In genomic region chr7:115319504-115319903, GRCm38 (mm10) we compare ENCODE assay signal across 24 mouse cellular contexts.
A peak's percentile ranks its signal among the peaks of the same experiment; 100 is the strongest.
DNase-seq lines count a peak whose midpoint lies in the region; ATAC-seq lines count a peak whose summit lies in the region.
"Had no signal": no experiment of that assay in that cellular context is flagged by ENCODE, and none has a peak within 500 bp of the region (broad histone marks: within the 10 kb centered on the region; RNA-seq: fewer than 3 reads in every experiment).

No protein-coding gene starts in this region.

- no peak overlapping the region for H3K9ac ChIP-seq in hindbrain, embryonic 16.5 days (ENCODE audit: low read depth, low read length)
- H3K9ac ChIP-seq in hindbrain, embryonic 12.5 days: no peak overlapping the region
- H3K9ac ChIP-seq in midbrain, embryonic 13.5 days (replicated peaks): no peak overlapping the region
- no peak overlapping the region for H3K9ac ChIP-seq in midbrain, embryonic 11.5 days (ENCODE audit: low read length)
- no peak overlapping the region for H3K9ac ChIP-seq in midbrain, embryonic 15.5 days
- no peak overlapping the region for H3K9ac ChIP-seq in midbrain, embryonic 16.5 days (ENCODE audit: low read depth, low read length)
- H3K9ac ChIP-seq: embryonic facial prominence, embryonic 13.5 days; embryonic facial prominence, embryonic 15.5 days; forebrain, embryonic 12.5 days had no signal

- H3K27me3 ChIP-seq in hindbrain, embryonic 16.5 days (replicated peaks; ENCODE audit: control insufficient read depth, insufficient read depth, low read length): no peaks in the 10 kb centered on the region
- H3K27me3 ChIP-seq in hindbrain, embryonic 12.5 days: no peaks in the 10 kb centered on the region
- H3K27me3 ChIP-seq in midbrain, embryonic 13.5 days: no peaks in the 10 kb centered on the region
- H3K27me3 ChIP-seq in midbrain, embryonic 11.5 days (ENCODE audit: control insufficient read depth, insufficient read depth, low read length): no peaks in the 10 kb centered on the region
- no peaks in the 10 kb centered on the region for H3K27me3 ChIP-seq in midbrain, embryonic 15.5 days (replicated peaks)
- no peaks in the 10 kb centered on the region for H3K27me3 ChIP-seq in midbrain, embryonic 10.5 days (ENCODE audit: low read depth, poor library complexity, severe bottlenecking)
- no peaks in the 10 kb centered on the region for H3K27me3 ChIP-seq in midbrain, embryonic 16.5 days (ENCODE audit: control insufficient read depth, insufficient read depth, low read depth, low read length)

- WGBS in hindbrain, embryonic 16.5 days: 71% methylated on average over 4 of the region's 4 CpGs
- WGBS in hindbrain, embryonic 12.5 days: 76% methylated on average over 4 of the region's 4 CpGs
- 66% methylated on average over 4 of the region's 4 CpGs for WGBS in midbrain, embryonic 13.5 days
- 79% methylated on average over 4 of the region's 4 CpGs for WGBS in midbrain, embryonic 11.5 days
- 56% methylated on average over 4 of the region's 4 CpGs for WGBS in midbrain, embryonic 15.5 days
- WGBS in midbrain, embryonic 10.5 days: 70% methylated on average over 4 of the region's 4 CpGs
- WGBS in midbrain, embryonic 16.5 days: 60% methylated on average over 4 of the region's 4 CpGs

- no peak overlapping the region for H3K4me2 ChIP-seq in hindbrain, embryonic 16.5 days (ENCODE audit: low read length)
- no peak overlapping the region for H3K4me2 ChIP-seq in hindbrain, embryonic 12.5 days (replicated peaks)
- no peak overlapping the region for H3K4me2 ChIP-seq in midbrain, embryonic 13.5 days (replicated peaks)
- no peak overlapping the region for H3K4me2 ChIP-seq in midbrain, embryonic 11.5 days
- no peak overlapping the region for H3K4me2 ChIP-seq in midbrain, embryonic 15.5 days
- no peak overlapping the region for H3K4me2 ChIP-seq in midbrain, embryonic 16.5 days (ENCODE audit: low read length)
- H3K4me2 ChIP-seq: embryonic facial prominence, embryonic 13.5 days; embryonic facial prominence, embryonic 15.5 days; forebrain, embryonic 12.5 days had no signal

- no peaks in the 10 kb centered on the region for H3K36me3 ChIP-seq in hindbrain, embryonic 16.5 days (ENCODE audit: control insufficient read depth, insufficient read depth, low read length)
- no peaks in the 10 kb centered on the region for H3K36me3 ChIP-seq in hindbrain, embryonic 12.5 days
- no peaks in the 10 kb centered on the region for H3K36me3 ChIP-seq in midbrain, embryonic 13.5 days
- H3K36me3 ChIP-seq in midbrain, embryonic 11.5 days (ENCODE audit: control insufficient read depth, insufficient read depth, low read length): no peaks in the 10 kb centered on the region
- no peaks in the 10 kb centered on the region for H3K36me3 ChIP-seq in midbrain, embryonic 15.5 days (replicated peaks)
- no peaks in the 10 kb centered on the region for H3K36me3 ChIP-seq in midbrain, embryonic 10.5 days
- no peaks in the 10 kb centered on the region for H3K36me3 ChIP-seq in midbrain, embryonic 16.5 days (ENCODE audit: control insufficient read depth, insufficient read depth, low read length)
- H3K36me3 ChIP-seq: embryonic facial prominence, embryonic 13.5 days; embryonic facial prominence, embryonic 15.5 days; forebrain, embryonic 10.5 days; forebrain, embryonic 12.5 days had no signal

- no peak overlapping the region for H3K4me3 ChIP-seq in hindbrain, embryonic 16.5 days (ENCODE audit: low read length)
- no peak overlapping the region for H3K4me3 ChIP-seq in hindbrain, embryonic 12.5 days
- no peak overlapping the region for H3K4me3 ChIP-seq in midbrain, embryonic 13.5 days (replicated peaks)
- H3K4me3 ChIP-seq in midbrain, embryonic 11.5 days (ENCODE audit: low read depth, low read length): no peak overlapping the region
- no peak overlapping the region for H3K4me3 ChIP-seq in midbrain, embryonic 15.5 days
- H3K4me3 ChIP-seq in midbrain, embryonic 10.5 days: no peak overlapping the region
- H3K4me3 ChIP-seq in midbrain, embryonic 16.5 days (ENCODE audit: low read depth, low read length): no peak overlapping the region
- H3K4me3 ChIP-seq: embryonic facial prominence, embryonic 13.5 days; embryonic facial prominence, embryonic 15.5 days; erythroblast, embryonic 14.5 days; forebrain, embryonic 10.5 days; forebrain, embryonic 12.5 days had no signal

- 0 out of 2 replicates have a peak, but pooled peaks have one; percentile 27 for ATAC-seq in hindbrain, embryonic 16.5 days
- no peak for ATAC-seq in hindbrain, embryonic 12.5 days (ENCODE audit: low FRiP score)
- 0 out of 2 replicates have a peak, but pooled peaks have one; percentile 20 for ATAC-seq in midbrain, embryonic 13.5 days
- ATAC-seq in midbrain, embryonic 11.5 days (ENCODE audit: low FRiP score): no peak
- 0 out of 2 replicates have a peak, but pooled peaks have one; percentile 52 for ATAC-seq in midbrain, embryonic 15.5 days (replicated peaks)
- peak; percentile 66 for ATAC-seq in midbrain, embryonic 16.5 days
- ATAC-seq: forebrain, embryonic 14.5 days had no signal

- no peaks in the 10 kb centered on the region for H3K4me1 ChIP-seq in hindbrain, embryonic 16.5 days (ENCODE audit: control insufficient read depth, insufficient read depth, low read depth, low read length)
- peaks cover 2% of the 10 kb centered on the region; the same call in 1 of the 2 replicates for H3K4me1 ChIP-seq in hindbrain, embryonic 12.5 days
- H3K4me1 ChIP-seq in midbrain, embryonic 13.5 days (replicated peaks): peaks cover 8% of the 10 kb centered on the region; the same call in 1 of the 2 replicates
- H3K4me1 ChIP-seq in midbrain, embryonic 11.5 days (ENCODE audit: control insufficient read depth, insufficient read depth, low read length): no peaks in the 10 kb centered on the region
- peaks cover 6% of the 10 kb centered on the region; the same call in 1 of the 2 replicates for H3K4me1 ChIP-seq in midbrain, embryonic 15.5 days
- peaks cover 18% of the 10 kb centered on the region for H3K4me1 ChIP-seq in midbrain, embryonic 10.5 days
- H3K4me1 ChIP-seq in midbrain, embryonic 16.5 days (ENCODE audit: control insufficient read depth, insufficient read depth, low read length): peaks cover 3% of the 10 kb centered on the region; the same call in 1 of the 2 replicates

- no peak for DNase-seq in midbrain, embryonic 11.5 days (ENCODE audit: low spot score, missing footprints)
- no peak for DNase-seq in midbrain, embryonic 10.5 days (ENCODE audit: low spot score)
- DNase-seq in yolk sac, embryonic 10.5 days (ENCODE audit: low spot score): no peak
- DNase-seq: adrenal gland, adult 2 months; adrenal gland, postnatal 10 days; adrenal gland, postnatal 25 days; cerebellum, adult 11 months; cerebellum, adult 18-20 months; cerebellum, adult 8-10 months; cerebellum, adult 9-11 months; cerebellum, postnatal 14 days; cerebellum, postnatal 36 days; embryo, embryonic 11 days had no signal

- no peaks in the 10 kb centered on the region for H3K9me3 ChIP-seq in hindbrain, embryonic 16.5 days (ENCODE audit: control insufficient read depth, low read length)
- H3K9me3 ChIP-seq in hindbrain, embryonic 12.5 days (replicated peaks): no peaks in the 10 kb centered on the region
- H3K9me3 ChIP-seq in midbrain, embryonic 13.5 days: no peaks in the 10 kb centered on the region
- H3K9me3 ChIP-seq in midbrain, embryonic 11.5 days (ENCODE audit: control insufficient read depth, low read length): no peaks in the 10 kb centered on the region
- H3K9me3 ChIP-seq in midbrain, embryonic 15.5 days: no peaks in the 10 kb centered on the region
- H3K9me3 ChIP-seq in midbrain, embryonic 10.5 days (replicated peaks): no peaks in the 10 kb centered on the region
- H3K9me3 ChIP-seq in midbrain, embryonic 16.5 days (replicated peaks; ENCODE audit: control insufficient read depth, low read length, poor library complexity, severe bottlenecking): no peaks in the 10 kb centered on the region
- H3K9me3 ChIP-seq: embryonic facial prominence, embryonic 13.5 days; embryonic facial prominence, embryonic 15.5 days; forebrain, embryonic 10.5 days; forebrain, embryonic 12.5 days had no signal

- H3K27ac ChIP-seq in hindbrain, embryonic 16.5 days (ENCODE audit: low read depth, low read length): no peak overlapping the region
- H3K27ac ChIP-seq in hindbrain, embryonic 12.5 days: no peak overlapping the region
- no peak overlapping the region for H3K27ac ChIP-seq in midbrain, embryonic 13.5 days
- no peak overlapping the region for H3K27ac ChIP-seq in midbrain, embryonic 11.5 days (ENCODE audit: low read depth, low read length)
- no peak overlapping the region for H3K27ac ChIP-seq in midbrain, embryonic 15.5 days
- no peak overlapping the region for H3K27ac ChIP-seq in midbrain, embryonic 10.5 days (replicated peaks)
- no peak overlapping the region; the same call in 1 of the 2 replicates for H3K27ac ChIP-seq in midbrain, embryonic 16.5 days (ENCODE audit: low read length)
- H3K27ac ChIP-seq: embryonic facial prominence, embryonic 13.5 days; embryonic facial prominence, embryonic 15.5 days; forebrain, embryonic 10.5 days; forebrain, embryonic 12.5 days had no signal

Comparison
In these comparisons a context has a peak if more than half of its experiments do, and no peak if none do; other contexts are left out.
1. ATAC-seq: peak in hindbrain, embryonic 16.5 days (single experiment), midbrain, embryonic 13.5 days (single experiment), midbrain, embryonic 15.5 days (single experiment) and midbrain, embryonic 16.5 days (single experiment); none in hindbrain, embryonic 12.5 days (single experiment) and midbrain, embryonic 11.5 days (single experiment).